Mouse (Mus musculus): ENCODE results near the gene Itih4.

The Itih4 gene

GRCm38 (mm10) chr14:30879794-30880193 is 6.5 kb upstream of the Itih4 start:
- DNase-seq (ENCODE audit: low spot score in 2 of 2), result no peak

- no peak for DNase-seq (ENCODE audit: low spot score in 2 of 2)
Observed at GRCm38 (mm10) chr14:30880251-30880650, 6.0 kb upstream of the Itih4 start.

DNA sequence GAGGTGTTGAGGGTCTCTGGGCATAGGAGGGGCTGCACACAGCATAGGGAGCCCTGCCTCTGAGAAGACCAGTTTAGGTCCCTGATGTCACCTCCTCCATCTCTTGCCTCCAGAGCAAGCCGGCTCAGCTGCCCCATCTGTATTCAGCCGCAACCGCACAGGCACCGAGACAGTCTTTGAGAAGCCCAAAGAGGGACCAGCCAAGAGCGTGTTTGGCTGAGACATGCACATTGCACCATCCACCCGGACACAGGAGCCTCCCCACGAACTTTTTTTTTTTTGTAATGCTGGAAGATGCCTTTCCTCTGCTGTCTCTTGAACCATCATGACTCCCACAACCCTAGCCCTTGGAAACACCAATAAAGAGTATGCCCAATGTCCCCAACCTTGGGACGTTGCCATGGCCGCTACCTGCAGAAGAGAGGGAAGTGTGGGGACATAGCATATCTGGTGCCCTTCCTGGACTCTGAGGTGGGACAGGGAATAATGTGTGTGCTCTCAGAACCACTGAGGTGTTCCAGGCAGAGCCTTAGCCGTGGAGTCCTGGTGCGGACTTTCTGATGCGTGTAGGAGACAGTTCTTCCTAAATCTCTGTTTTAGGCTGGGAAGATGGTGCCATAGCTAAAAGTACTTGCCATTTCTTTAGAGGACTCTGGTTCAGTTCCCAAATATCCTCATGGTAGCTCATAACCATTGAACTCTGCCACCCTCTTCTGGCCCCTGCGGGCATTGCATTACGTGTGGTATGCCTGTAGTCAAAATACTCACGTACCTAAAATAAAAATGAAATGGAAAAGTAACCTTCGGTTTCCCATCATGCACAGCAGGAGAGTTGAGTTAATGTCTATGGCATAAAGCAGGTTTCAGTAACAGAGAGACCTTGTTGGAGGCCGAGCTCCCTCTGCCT is 5.2 kb upstream of the Itih4 start:
- DNase-seq (ENCODE audit: low spot score in 2 of 2), result peak in 1 of 2 experiments; percentile 48

- no peak for DNase-seq (ENCODE audit: low spot score in 2 of 2)
Observed at GRCm38 (mm10) chr14:30881718-30882108, 4.6 kb upstream of the Itih4 start.

DNA sequence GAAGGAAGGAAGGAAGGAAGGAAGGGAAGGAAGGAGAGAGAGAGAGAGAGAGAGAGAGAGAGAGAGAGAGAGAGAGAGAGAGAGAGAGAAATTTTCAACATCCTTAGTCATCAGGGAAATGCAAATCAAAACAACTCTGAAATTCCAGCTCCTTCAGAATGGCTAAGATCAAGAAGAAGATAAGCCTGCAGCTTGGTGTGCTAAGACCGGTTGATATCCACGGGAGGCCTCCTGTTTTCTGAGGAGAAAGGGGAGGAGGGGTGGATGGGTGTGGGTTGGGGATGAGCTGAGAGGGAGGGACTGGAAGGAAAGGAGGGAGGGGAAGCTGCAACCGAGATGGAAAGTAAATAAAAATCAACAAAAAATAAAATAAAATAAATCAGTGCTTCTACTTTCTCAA is 978 bp upstream of the Itih4 start:
- DNase-seq (ENCODE audit: low spot score in 2 of 2), result no peak

- DNase-seq (ENCODE audit: low spot score in 2 of 2), result no peak
Observed at GRCm38 (mm10) chr14:30888271-30888732, 2.0 kb downstream of the Itih4 start.

- no peak for DNase-seq (ENCODE audit: low spot score in 2 of 2)
Observed at GRCm38 (mm10) chr14:30899972-30900371, 13.7 kb downstream of the Itih4 start.

- DNase-seq (ENCODE audit: low spot score in 2 of 2), result no peak
Observed at GRCm38 (mm10) chr14:30902628-30903027, 16.4 kb downstream of the Itih4 start.

DNA sequence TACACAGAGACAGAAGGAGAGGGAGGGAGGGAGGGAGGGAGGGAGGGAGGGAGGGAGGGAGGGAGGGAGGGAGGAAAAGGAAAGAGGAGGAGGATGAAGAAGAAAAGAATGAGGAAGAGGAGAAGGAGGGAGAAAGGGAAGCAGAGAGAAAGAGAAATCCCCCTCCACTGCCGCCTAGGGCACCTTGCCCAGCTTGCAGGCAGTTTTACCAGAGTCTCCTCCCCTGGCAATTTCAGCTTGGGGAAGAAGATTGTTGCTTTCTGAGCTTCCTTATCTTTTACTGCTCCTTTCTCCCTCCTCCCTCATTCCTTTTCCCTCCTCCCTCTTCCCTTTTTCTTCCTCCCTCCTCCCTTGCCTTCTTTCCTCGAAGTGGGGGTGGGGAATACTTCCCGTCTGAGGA is 16.8 kb downstream of the Itih4 start:
- no peak for DNase-seq (ENCODE audit: low spot score in 2 of 2)

DNA sequence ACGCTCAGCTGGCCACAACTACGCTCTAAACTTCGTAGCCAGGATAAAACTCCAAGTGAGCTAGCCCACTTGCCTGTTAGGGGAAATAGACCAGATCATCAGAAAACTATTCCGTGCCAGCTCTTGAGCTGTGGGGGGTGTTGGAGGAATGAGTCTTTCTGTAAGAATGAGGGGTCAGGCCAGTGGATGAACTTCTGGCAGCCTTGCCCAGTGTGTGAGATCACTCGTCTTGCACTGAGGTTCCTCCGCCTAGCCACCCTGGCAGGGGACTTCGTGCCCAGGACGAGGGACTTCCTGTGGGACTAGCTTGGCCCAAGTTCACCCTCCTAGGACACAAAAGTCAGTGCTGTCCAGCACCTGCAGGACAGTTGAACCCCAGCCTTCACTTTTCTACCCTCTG is 18.0 kb downstream of the Itih4 start:
- DNase-seq (ENCODE audit: low spot score in 2 of 2), result no peak

GRCm38 (mm10) chr14:30906001-30906400 is 19.7 kb downstream of the Itih4 start:
- no peak for DNase-seq (ENCODE audit: low spot score in 2 of 2)

GRCm38 (mm10) chr14:30907814-30908265 is 21.6 kb downstream of the Itih4 start:
- no peak for DNase-seq (ENCODE audit: low spot score in 2 of 2)

DNA sequence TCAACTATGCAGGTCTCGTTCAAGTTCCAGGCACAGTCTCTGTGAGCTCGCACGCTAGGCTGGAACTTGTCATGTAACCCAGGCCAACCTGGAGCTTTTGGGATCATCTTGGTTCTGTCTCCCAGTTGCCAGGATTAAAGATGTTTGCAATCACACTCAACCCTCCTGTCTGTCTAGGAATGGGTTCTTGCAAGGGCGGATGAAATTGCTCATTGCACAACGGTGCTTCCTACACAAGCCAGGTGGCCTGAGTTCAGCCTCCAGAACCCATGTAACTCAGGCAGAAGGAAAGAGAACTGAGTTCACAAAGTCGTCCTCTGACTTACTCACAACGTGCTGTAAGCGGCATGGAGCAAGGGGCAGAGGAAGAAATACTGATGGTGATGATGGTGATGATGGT is 24.9 kb downstream of the Itih4 start:
- no peak for DNase-seq (ENCODE audit: low spot score in 2 of 2)

- no peak for DNase-seq (ENCODE audit: low spot score in 2 of 2)
Observed at GRCm38 (mm10) chr14:30912641-30913040, 26.4 kb downstream of the Itih4 start.

DNA sequence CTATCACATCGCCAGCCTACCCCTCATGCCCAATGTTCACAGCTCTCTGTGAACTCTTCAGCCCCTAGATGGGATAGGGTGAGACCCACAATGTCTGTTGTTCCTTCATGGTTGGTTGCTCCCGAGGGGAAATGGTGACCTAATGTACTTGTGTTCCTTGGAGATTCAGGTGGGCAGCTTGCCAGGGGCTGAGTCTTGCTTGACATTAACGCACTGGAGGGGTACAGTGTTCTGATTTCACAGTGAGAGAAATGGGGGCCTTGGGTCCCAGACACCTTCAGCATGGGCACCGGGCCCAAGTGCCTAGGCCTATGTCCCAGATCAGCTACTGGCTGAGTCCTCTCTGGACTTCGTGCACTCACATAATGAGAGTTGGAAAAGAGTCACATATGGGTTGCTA is 27.1 kb downstream of the Itih4 start:
- DNase-seq (ENCODE audit: low spot score in 2 of 2), result no peak

- DNase-seq (ENCODE audit: low spot score in 2 of 2), result no peak
Observed at GRCm38 (mm10) chr14:30916516-30916915, 30.2 kb downstream of the Itih4 start.

GRCm38 (mm10) chr14:30922053-30922670 is 35.9 kb downstream of the Itih4 start:
- no peak for DNase-seq (ENCODE audit: low spot score in 2 of 2)

DNA sequence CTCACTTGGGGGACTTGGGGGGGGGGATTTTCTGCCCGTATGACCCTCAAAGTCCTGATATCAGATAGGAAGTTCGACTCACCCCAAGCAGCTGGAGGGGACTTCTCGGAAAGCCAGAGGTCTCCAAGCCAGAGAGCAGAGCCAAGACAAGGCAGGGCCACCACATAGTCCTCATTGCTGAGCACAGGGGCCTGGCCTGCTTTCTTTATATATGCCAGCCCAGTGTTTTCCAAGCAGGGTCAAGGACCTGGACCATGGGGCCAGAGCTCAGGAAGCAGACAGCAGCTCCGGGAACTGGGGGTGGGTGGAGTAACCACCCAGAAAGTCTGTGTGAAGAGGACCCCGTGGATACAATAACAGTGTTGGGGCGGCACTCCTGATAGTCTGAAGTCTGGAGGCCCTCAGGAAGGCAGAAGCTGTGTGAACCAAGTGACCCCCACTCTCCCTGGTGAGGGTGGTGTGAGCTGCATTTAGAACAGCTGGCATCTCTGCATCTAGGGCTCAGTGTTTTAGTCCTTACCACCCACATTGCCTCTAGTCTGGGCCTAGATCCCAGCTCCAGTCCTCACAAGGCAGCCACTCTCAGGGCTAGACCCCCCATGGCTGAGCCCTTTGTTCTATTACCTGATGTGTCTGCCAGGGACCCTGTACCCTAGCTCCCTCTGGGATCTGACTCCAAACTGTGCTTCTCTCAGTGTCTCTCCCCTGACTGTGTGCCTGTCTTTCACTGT is 37.3 kb downstream of the Itih4 start, which contains the start of gene Itih3:
TSS of gene Itih3 (minus strand) at position 386 of the 731 bp plus-strand sequence.
- DNase-seq (ENCODE audit: low spot score in 2 of 2), result peak; percentile 9 to 16

DNA sequence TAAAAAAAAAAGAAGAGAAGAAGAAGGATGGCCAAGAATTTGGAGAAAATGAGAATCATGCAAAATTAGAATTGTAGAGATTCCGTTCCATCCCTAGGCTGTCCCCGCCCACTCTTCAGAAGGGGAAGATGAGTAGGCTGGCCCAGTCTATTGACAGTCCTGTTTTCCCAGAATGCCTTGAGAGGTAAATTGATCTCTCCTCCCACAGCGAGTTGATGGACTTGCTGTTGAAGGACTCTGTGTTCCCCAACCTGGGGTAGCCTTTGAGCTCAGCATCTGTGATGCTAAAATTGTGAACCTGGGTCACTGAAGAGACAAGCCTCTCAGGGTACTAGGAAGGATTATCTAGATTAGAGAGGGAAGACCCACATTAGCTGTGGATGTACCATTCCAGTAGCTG is 39.2 kb downstream of the Itih4 start:
- no peak for DNase-seq (ENCODE audit: low spot score in 2 of 2)

DNA sequence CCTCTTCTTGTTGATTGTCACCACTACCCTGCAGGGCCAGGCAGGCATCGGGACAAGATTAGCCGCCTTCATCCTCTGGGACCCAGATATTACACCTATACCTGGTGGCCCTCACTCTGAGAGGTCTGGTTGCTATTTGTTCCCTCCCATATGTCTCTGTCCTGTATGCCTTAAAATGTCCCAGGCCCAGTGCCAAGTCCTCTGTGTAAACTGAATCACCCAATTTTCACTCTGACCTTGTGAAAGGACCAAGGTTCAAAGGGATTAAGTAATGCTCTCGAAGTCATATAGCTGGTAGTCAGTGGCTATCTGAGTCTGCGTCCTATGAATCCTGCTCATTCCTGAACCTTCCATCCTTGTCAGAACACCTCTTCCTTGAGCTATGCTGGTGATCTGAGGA is 44.1 kb downstream of the Itih4 start:
- DNase-seq (ENCODE audit: low spot score in 2 of 2), result no peak

DNA sequence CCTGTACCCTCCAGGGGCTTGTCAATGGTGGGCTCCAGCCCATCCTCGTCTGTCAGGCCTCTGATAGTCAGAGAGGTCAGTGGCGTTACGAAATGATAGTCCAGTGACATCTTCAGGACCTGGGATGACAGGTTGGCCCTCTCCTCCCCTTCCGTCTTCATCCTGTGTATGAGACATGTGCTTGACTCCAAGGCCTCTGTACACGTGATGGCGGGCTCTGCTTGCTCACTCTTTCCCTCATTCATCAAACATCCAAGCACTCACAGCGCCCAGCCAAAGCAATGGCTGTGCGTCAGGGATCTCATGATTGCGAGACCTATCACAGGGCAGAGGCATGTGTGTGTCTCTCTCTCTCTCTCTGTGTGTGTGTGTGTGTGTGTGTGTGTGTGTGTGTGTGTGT is 47.1 kb downstream of the Itih4 start:
- no peak for DNase-seq (ENCODE audit: low spot score in 2 of 2)

- no peak for DNase-seq (ENCODE audit: low spot score in 2 of 2)
Observed at GRCm38 (mm10) chr14:30942254-30942653, 56.0 kb downstream of the Itih4 start.
